ENCODE assay signal across 31 mouse cellular contexts in the genomic region with DNA sequence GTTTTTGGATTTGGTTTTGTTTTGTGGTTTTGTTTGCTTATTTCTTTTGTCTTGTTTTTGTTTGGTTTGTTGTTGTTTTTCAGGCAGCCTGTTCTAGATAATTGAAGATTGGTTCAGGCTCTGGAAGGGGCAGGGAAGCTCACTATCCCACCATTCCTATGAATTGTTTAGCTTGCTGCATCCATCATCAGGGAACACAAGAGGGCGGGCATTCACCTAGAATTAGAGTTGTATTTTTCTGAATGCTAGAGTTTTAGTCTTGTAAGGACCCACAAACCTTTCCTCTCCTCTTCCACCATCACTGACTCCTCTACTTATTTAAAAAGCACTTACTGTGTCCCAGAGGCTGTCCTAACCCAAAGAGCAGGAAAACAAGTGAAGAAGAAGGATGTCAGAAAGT. TPM values are rescaled to one million over a fixed set of nuclear protein-coding genes. Genes with fewer than 3 reads are reported as not detected.
DNase-seq lines count a peak whose midpoint lies in the region; ATAC-seq and TF ChIP-seq lines count a peak whose summit lies in the region.
"Had no signal": no experiment of that assay in that cellular context is flagged by ENCODE, and none has a peak within 500 bp of the region (broad histone marks: within the 10 kb centered on the region; RNA-seq: fewer than 3 reads in every experiment).

No protein-coding gene starts in this region.

- no peak overlapping the region for H3K9ac ChIP-seq in heart, embryonic 12.5 days
- no peak overlapping the region for H3K9ac ChIP-seq in ES-E14 (ENCODE audit: insufficient read depth, low read depth, low read length, poor library complexity, severe bottlenecking)
- H3K9ac ChIP-seq: hindbrain, embryonic 12.5 days; limb, embryonic 13.5 days; liver, embryonic 12.5 days had no signal

- no peaks in the 10 kb centered on the region for H3K4me1 ChIP-seq in heart, embryonic 12.5 days (replicated peaks)
- no peaks in the 10 kb centered on the region for H3K4me1 ChIP-seq in ES-E14 (ENCODE audit: control insufficient read depth in 2 of 2, insufficient read depth in 2 of 2, low read length in 2 of 2, poor library complexity in 1 of 2)
- no peaks in the 10 kb centered on the region for H3K4me1 ChIP-seq in cortical plate, adult 2 months (ENCODE audit: control insufficient read depth, insufficient read depth, low read length)
- H3K4me1 ChIP-seq: forebrain, embryonic 10.5 days; hindbrain, embryonic 12.5 days; limb, embryonic 13.5 days; liver, embryonic 12.5 days; midbrain, embryonic 10.5 days had no signal

- no peak for ATAC-seq in heart, embryonic 12.5 days (ENCODE audit: insufficient number of reproducible peaks, low FRiP score)
- ATAC-seq: inflammation-experienced regulatory T-cells, adult 6 months; liver, embryonic 12.5 days had no signal

- no peak overlapping the region for H3K27ac ChIP-seq in heart, embryonic 12.5 days (ENCODE audit: poor library complexity, severe bottlenecking)
- H3K27ac ChIP-seq in left cerebral cortex, adult 2 months = no peak overlapping the region
- H3K27ac ChIP-seq in ES-E14 (ENCODE audit: insufficient read depth, low read depth, low read length, poor library complexity, severe bottlenecking) = no peak overlapping the region
- H3K27ac ChIP-seq in cortical plate, adult 2 months (ENCODE audit: insufficient read depth, low read length) = no peak overlapping the region
- H3K27ac ChIP-seq: forebrain, embryonic 10.5 days; gastrocnemius, adult 2 months; hindbrain, embryonic 12.5 days; limb, embryonic 13.5 days; liver, embryonic 12.5 days; midbrain, embryonic 10.5 days had no signal

- H3K36me3 ChIP-seq in heart, embryonic 12.5 days = no peaks in the 10 kb centered on the region
- no peaks in the 10 kb centered on the region for H3K36me3 ChIP-seq in ES-E14 (ENCODE audit: control insufficient read depth, insufficient read depth, low read length, poor library complexity, severe bottlenecking)
- H3K36me3 ChIP-seq: forebrain, embryonic 10.5 days; hindbrain, embryonic 12.5 days; limb, embryonic 13.5 days; liver, embryonic 12.5 days; midbrain, embryonic 10.5 days had no signal

- no peak overlapping the region for H3K4me2 ChIP-seq in heart, embryonic 12.5 days
- H3K4me2 ChIP-seq: heart, embryonic 11.5 days; hindbrain, embryonic 12.5 days; limb, embryonic 13.5 days; liver, embryonic 12.5 days had no signal

- H3K4me3 ChIP-seq in heart, embryonic 12.5 days = no peak overlapping the region
- no peak overlapping the region for H3K4me3 ChIP-seq in left cerebral cortex, adult 2 months
- no peak overlapping the region for H3K4me3 ChIP-seq in ES-E14 (ENCODE audit: insufficient read depth in 1 of 2, low read depth in 1 of 2, low read length in 2 of 2, poor library complexity in 1 of 2, severe bottlenecking in 1 of 2)
- no peak overlapping the region for H3K4me3 ChIP-seq in cortical plate, adult 2 months (ENCODE audit: insufficient read depth, low read length)
- H3K4me3 ChIP-seq: forebrain, embryonic 10.5 days; gastrocnemius, adult 2 months; hindbrain, embryonic 12.5 days; limb, embryonic 13.5 days; liver, embryonic 12.5 days; midbrain, embryonic 10.5 days had no signal

- TF ChIP-seq POLR2A in cortical plate, adult 2 months (IDR thresholded peaks at IDR 0.05; ENCODE audit: extremely low read depth, insufficient read depth, low read length) = no peak

- DNase-seq in heart, adult 11 months = peak; percentile 14
- no peak for DNase-seq in left cerebral cortex, adult 2 months (ENCODE audit: extremely low spot score in 1 of 2, low spot score in 2 of 2)
- no peak for DNase-seq in left cerebral cortex, adult 18-20 months (ENCODE audit: low spot score in 2 of 2)
- DNase-seq in ES-E14 (ENCODE audit: low read depth, low spot score) = no peak
- no peak for DNase-seq in gastrocnemius, adult 8-10 months (ENCODE audit: low spot score in 2 of 2)
- DNase-seq: adrenal gland, adult 8-10 months; cerebellum, adult 18-20 months; cerebellum, postnatal 36 days; gastrocnemius, adult 2 months; kidney, adult 8-10 months; kidney, postnatal 36 days; layer of hippocampus, adult 9-11 months; lung, adult 18-20 months; lung, postnatal 10 days had no signal

- no peaks in the 10 kb centered on the region for H3K27me3 ChIP-seq in heart, embryonic 12.5 days (replicated peaks)
- H3K27me3 ChIP-seq: hindbrain, embryonic 12.5 days; limb, embryonic 13.5 days; liver, embryonic 12.5 days had no signal

- H3K9me3 ChIP-seq in heart, embryonic 12.5 days (replicated peaks) = no peaks in the 10 kb centered on the region
- no peaks in the 10 kb centered on the region for H3K9me3 ChIP-seq in ES-E14 (ENCODE audit: control insufficient read depth, insufficient read depth, low read depth, low read length)
- H3K9me3 ChIP-seq: forebrain, embryonic 10.5 days; hindbrain, embryonic 12.5 days; limb, embryonic 13.5 days; liver, embryonic 12.5 days; midbrain, embryonic 10.5 days had no signal

- in situ Hi-C loops in ES-E14 (cut with MboI; ENCODE audit: low sequenced_read_pairs in 2 of 2, unreplicated experiment in 2 of 2) = no loop called here

- intact Hi-C loops in left cerebral cortex, adult 2 months (cut with DNase I) = loop anchor here (5.0 kb wide), 1 partner anchor 345 kb away; no protein-coding TSS in a partner anchor

- TF ChIP-seq CTCF in left cerebral cortex, adult 2 months (IDR thresholded peaks at IDR 0.05) = peak; percentile 13
- 0 out of 2 replicates have a peak, but pooled peaks have one; percentile 1 for TF ChIP-seq CTCF in cortical plate, adult 2 months (IDR thresholded peaks at IDR 0.05; ENCODE audit: extremely low read depth, insufficient read depth, low read length)

- 47% methylated on average over 1 of the region's 1 CpGs for WGBS in heart, embryonic 12.5 days

TF ChIP-seq in ES-E14, 5 proteins besides CTCF, POLR2A, EP300 and RAD21:
- no peak for TF ChIP-seq HCFC1 (IDR thresholded peaks at IDR 0.05; ENCODE audit: borderline replicate concordance, insufficient read depth, low read length)
- TF ChIP-seq ZC3H11A (IDR thresholded peaks at IDR 0.05; ENCODE audit: borderline replicate concordance, low read depth, low read length) = 0 out of 2 replicates have a peak, but pooled peaks have one; percentile 23
TF ChIP-seq in ES-E14: peak in this region for 1.

RNA-seq across cellular contexts. Expression of a gene that starts 10.0 kb away (rescaled TPM):
- not detected in 2 replicates for polyA plus RNA-seq in heart, embryonic 12.5 days (2016; fragmentation: Nextera tagmentation; extraction: Ambion mirVana)
- not detected for total RNA-seq in left cerebral cortex, adult 2 months (2021)
- not detected for total RNA-seq in left cerebral cortex, adult 18-20 months (2021)
- not detected in 2 replicates for total RNA-seq in ES-E14 (2012; rRNA removed)
- not detected in 2 replicates for polyA plus RNA-seq in cortical plate, adult 2 months (2012; rRNA removed)
- not detected for total RNA-seq in gastrocnemius, adult 8-10 months (2022)
- total RNA-seq: adrenal gland, adult 8-10 months; gastrocnemius, adult 2 months; granulocyte monocyte progenitor cell, adult 5-6 weeks; heart, postnatal 25 days; left cerebral cortex, postnatal 25 days; neutrophil, adult 5-6 weeks had no signal
- polyA plus RNA-seq: C2C12; embryonic facial prominence, embryonic 11.5 days; forebrain, embryonic 10.5 days; frontal cortex, adult 2 months; heart, embryonic 11.5 days; hindbrain, embryonic 12.5 days; inflammation-experienced regulatory T-cells, adult 6 months; limb, embryonic 13.5 days; liver, embryonic 12.5 days; midbrain, embryonic 10.5 days; thymus, postnatal 0 days had no signal

RNA-seq across cellular contexts. Expression of a gene that starts 27.6 kb away (rescaled TPM):
- not detected in 2 replicates for polyA plus RNA-seq in heart, embryonic 12.5 days (2016; fragmentation: Nextera tagmentation; extraction: Ambion mirVana)
- not detected for total RNA-seq in left cerebral cortex, adult 2 months (2021)
- total RNA-seq in left cerebral cortex, adult 18-20 months (2021) = not detected
- not detected in 2 replicates for total RNA-seq in ES-E14 (2012; rRNA removed)
- not detected in 2 replicates for polyA plus RNA-seq in cortical plate, adult 2 months (2012; rRNA removed)
- not detected for total RNA-seq in gastrocnemius, adult 8-10 months (2022)
- total RNA-seq: adrenal gland, adult 8-10 months; gastrocnemius, adult 2 months; granulocyte monocyte progenitor cell, adult 5-6 weeks; heart, postnatal 25 days; left cerebral cortex, postnatal 25 days; neutrophil, adult 5-6 weeks had no signal
- polyA plus RNA-seq: C2C12; embryonic facial prominence, embryonic 11.5 days; forebrain, embryonic 10.5 days; frontal cortex, adult 2 months; heart, embryonic 11.5 days; hindbrain, embryonic 12.5 days; limb, embryonic 13.5 days; liver, embryonic 12.5 days; midbrain, embryonic 10.5 days; thymus, postnatal 0 days had no signal

RNA-seq across cellular contexts. Expression of a gene that starts 50.3 kb away (rescaled TPM):
- polyA plus RNA-seq in heart, embryonic 12.5 days (2016; fragmentation: Nextera tagmentation; extraction: Ambion mirVana) = not detected in 2 replicates
- not detected for total RNA-seq in left cerebral cortex, adult 2 months (2021)
- total RNA-seq in left cerebral cortex, adult 18-20 months (2021) = not detected
- total RNA-seq in ES-E14 (2012; rRNA removed) = not detected in 2 replicates
- not detected in 2 replicates for polyA plus RNA-seq in cortical plate, adult 2 months (2012; rRNA removed)
- total RNA-seq in gastrocnemius, adult 8-10 months (2022) = not detected
- total RNA-seq: adrenal gland, adult 8-10 months; gastrocnemius, adult 2 months; granulocyte monocyte progenitor cell, adult 5-6 weeks; heart, postnatal 25 days; left cerebral cortex, postnatal 25 days; neutrophil, adult 5-6 weeks had no signal
- polyA plus RNA-seq: C2C12; embryonic facial prominence, embryonic 11.5 days; forebrain, embryonic 10.5 days; frontal cortex, adult 2 months; heart, embryonic 11.5 days; hindbrain, embryonic 12.5 days; inflammation-experienced regulatory T-cells, adult 6 months; limb, embryonic 13.5 days; liver, embryonic 12.5 days; midbrain, embryonic 10.5 days; thymus, postnatal 0 days had no signal
